Mouse (Mus musculus) NIH3T3 (cell line): Measurements from ENCODE around the gene Hes2.

Experiments used
- DNase-seq: peaks from one replicate; pipeline ENCODE4 v3.0.0-alpha.2; 2012; ENCODE audit warnings: low read depth

Hes2 gene

DNA sequence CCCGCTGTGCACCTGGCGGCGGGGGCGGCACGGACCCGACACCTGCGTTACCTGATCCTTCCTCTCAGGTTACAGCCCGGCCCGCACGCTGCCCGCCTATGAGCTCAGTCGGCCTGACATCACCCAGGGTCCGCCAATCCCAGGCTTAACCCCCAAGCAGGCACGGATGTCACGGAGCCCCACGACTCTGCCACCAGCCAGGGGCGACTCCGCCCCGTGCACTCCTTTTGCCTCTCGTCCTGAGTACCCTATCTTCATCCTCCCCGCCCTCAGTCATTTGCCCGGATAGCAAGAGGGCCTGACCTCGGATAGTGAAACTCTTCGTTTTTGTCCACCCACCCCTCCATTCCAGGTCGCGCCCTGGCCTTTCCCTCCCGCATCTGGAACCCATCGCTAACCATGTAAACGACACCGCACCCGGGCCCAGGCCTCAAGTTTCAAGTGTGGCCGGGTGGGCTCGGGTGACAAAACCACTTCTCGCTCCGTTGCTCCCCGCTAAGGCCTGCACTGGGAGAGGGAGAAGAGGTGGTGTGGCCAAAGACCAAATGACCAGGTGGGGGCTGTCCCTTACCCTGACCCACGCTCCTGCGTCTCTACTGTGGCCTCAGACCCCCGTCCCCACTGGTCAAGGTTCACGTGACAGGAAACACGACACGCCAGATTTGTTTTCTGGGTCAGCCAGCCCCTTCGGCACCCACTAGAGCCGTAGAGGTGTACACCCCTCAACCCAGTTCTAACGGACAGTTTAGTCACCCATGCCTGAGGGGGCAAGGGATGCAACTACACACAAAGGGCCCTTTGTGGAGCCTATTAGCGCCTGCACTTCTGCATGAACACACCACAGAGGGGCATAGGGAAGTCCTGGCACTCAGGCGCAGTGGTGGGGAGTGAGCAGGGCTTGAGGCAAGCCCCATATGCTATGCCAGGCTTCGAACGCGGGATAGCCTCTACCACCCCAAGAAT is 26.6 kb upstream of the Hes2 start:
- no peak for DNase-seq

DNA sequence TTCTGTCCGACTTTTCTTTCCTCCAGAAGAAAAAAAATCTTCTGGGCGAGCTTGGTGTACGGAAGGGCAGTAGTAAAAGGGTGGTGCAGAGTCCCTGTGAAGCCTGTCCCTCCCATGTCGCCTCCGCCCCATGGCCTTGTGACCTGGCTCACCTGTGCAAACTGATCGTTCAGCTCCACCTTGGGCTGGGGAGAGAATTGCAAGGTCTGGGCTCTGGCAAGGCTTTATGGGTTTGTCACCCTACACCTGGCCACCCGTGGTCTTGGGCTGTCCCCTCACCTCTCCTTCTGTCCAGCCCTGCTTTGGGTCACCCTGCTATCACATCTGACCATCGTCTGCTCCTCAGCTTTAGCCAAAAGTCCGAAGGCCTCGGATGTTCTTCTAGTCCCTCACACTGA is 25.9 kb upstream of the Hes2 start:
- no peak for DNase-seq

- DNase-seq: no peak
These were observed 25.5 kb upstream of the Hes2 start for GRCm38 (mm10) chr4:152133213-152133612.

DNA sequence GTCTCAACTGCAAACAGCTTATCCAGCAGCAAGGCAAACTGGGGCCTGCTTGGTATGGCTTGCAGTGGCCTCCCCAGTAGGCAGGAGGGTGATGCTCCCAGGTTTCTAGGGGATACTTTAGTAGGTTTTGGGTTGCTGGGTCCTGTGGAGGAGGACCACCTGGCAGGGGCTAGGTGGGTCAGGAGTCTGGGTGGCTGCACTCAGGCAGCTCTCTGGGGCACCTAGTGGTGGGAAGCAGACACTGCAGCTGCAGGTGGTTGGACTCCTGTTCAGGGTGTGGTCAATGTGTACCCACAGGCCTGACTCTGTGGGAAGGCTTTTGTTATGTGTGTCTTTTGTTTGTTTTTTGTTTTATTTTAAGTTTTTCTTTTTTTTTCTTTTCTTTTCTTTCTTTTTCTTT is 24.2 kb upstream of the Hes2 start:
- peak; percentile 47 for DNase-seq

DNA sequence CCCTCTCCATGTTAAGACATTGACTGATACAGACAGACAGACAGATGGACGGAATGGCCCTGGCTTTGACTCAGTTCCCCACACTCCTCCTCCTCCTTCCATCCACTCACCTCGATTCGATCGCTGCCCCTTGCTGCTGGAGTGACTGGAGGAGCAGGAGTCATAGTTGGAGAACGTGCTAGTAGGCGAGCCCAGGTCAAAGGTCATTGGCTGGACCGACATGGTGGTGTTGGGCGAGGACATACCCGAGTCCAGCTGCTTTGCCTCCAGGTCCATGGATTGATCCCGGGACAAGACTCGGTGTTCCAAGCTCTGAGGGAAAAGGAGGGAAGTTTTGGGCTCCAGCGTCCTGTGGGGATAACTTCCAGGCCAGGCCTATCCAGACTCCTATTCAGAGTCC is 23.3 kb upstream of the Hes2 start:
- no peak for DNase-seq

- peak; percentile 68 for DNase-seq
These were observed 22.4 kb upstream of the Hes2 start for GRCm38 (mm10) chr4:152136112-152136875.

DNA sequence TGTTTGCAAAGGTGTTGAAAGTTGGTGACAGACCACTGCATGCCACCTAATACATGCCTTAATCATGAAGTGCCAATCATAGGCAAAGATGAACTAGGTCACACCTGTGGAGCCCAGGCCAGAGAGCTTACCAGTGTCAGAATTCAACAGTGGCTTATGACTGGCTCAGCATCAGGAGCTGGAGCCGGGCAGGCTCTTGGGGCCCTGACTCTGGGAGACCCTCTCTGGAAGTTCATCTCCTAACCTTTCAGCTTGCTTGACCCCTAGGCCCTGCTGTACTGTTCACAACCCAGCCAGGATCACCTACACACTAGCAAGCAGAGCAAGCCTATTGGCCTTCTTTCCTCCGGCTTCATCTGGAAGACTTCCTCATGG is 21.8 kb upstream of the Hes2 start:
- DNase-seq: no peak

GRCm38 (mm10) chr4:152138497-152139260 is 20.0 kb upstream of the Hes2 start:
- DNase-seq: peak; percentile 74

DNA sequence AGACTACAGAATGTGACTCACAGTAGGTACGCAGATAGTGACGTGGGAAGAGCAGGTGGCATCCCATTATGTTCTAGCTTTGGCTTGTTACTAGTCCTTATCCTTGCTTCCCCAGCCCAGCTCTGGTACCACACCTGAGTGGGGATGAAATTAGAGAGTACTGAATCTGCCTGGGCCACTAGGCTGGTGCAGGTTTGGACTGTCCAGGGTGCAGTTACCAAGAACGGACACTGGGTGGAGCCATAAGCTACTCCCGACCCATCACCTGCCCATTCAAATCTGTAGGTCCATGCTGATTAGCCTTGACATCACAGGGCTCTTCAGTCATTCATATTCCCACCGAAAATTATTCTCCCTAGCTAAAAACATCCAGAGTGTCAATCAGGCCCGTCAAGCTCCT is 18.2 kb upstream of the Hes2 start:
- peak; percentile 64 for DNase-seq

- DNase-seq: no peak
These were observed 17.0 kb upstream of the Hes2 start for GRCm38 (mm10) chr4:152141521-152142135.

- no peak for DNase-seq
These were observed 15.0 kb upstream of the Hes2 start for GRCm38 (mm10) chr4:152143632-152144031.

DNA sequence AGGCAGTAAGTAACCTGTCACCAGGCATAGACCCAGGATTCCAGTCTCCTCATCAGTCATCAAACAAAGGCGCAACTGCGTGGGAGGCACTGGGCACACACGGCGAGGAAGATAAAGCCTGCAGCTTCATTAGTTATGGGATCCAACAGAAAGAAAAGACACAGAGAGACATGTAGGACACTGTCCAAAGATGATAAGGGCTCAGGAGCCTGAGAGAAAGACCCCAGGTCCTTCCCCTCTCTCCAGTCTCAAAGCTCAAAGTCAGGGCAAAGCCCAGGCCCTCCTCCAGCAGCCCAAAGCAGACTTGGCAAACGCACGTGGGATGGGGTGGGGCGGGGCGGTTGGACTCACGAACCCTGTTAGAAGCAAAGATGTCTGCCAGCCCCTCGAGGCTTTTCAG is 13.2 kb upstream of the Hes2 start:
- DNase-seq: no peak

- DNase-seq: no peak
These were observed 12.4 kb upstream of the Hes2 start for GRCm38 (mm10) chr4:152146033-152146827.

DNA sequence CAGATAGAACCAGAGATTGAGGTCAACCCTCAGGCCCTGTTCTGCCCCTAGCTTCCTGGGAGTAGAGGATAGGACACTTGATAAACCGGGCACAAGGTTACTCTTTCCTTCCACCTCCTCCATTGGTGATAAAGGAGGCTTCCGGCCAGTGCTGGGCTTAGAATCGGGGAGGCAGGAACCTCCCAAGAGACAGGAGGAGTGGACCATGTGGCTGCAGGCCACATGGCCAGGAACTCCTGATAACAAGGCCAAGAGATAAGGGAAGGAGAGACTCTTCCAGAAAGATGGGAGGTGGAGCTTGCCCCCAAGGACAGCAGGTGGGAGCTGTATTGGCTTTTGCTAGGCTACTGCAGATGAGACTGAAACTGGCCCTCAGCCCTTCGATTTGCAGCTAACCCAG is 8.1 kb upstream of the Hes2 start:
- DNase-seq: no peak

DNA sequence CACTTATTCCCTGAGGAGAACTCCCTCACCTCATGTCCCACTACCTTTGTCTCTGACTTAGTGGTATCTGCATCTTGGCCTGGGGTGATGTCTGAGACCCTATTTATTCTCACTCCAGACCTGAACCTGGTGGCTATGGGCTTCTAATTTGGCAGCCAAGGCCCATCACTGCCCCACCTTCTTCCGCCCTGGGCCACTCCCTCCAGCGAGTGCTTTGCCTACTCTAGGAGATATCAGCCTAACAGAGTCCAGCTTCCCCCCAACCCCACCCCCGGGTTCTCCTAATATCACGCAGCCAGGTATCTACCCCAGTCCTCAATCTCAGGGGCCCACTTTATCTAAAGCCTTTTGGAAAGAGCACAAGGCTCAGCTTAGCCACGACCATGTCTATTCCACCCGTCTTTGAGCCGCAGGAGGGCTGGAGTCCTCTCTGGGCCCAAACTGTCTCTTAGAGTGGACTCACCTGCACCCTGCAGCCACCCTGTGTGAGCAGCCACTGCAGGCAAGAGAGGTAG is 7.2 kb upstream of the Hes2 start:
- DNase-seq: no peak

GRCm38 (mm10) chr4:152151966-152152544 is 6.6 kb upstream of the Hes2 start, which contains the start of gene Espn:
TSS of gene Espn (minus strand) at chr4:152152371.
- no peak for DNase-seq

- peak; percentile 85 for DNase-seq
These were observed 4.9 kb upstream of the Hes2 start for GRCm38 (mm10) chr4:152153771-152154177.

GRCm38 (mm10) chr4:152155019-152155418 is 3.6 kb upstream of the Hes2 start:
- DNase-seq: no peak

GRCm38 (mm10) chr4:152157779-152158584 is 685 bp upstream of the Hes2 start:
- DNase-seq: peak; percentile 54

DNA sequence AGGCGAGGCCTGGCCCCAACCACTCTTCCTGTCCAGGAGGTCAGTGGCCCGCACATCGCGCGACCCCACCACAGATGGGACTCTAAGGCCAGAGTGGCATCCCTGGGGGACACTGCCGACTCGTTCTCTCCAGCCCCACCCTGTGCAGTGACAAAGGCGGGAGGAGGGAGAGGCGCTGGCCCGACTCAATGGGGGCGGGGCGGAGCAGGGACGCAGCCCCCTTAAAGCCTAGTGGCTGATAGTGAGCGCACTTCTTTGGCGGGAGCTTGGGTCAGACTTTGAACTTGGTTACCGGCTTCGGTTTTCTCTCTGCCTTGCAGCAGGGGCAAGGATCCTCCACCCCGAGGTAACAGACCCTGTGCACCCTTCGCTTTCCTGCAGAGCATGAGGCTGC is 615 bp downstream of the Hes2 start:
- DNase-seq: no peak
